Mouse (Mus musculus): ENCODE measurements at regions not wholly inside any gene's neighbourhood (a gene's known extent, or its start where the extent isn't known, plus 50 kb on each side); places are given as distances from the start of the nearest gene placed in this dataset.

- no peak for DNase-seq (ENCODE audit: low spot score in 2 of 2)
Measured at GRCm38 (mm10) chr3:104343096-104343495, 122.9 kb upstream of the Magi3 start.

- peak; percentile 56 to 64 for DNase-seq (ENCODE audit: low spot score in 2 of 2)
Measured at GRCm38 (mm10) chr3:104342220-104342619, 122.0 kb upstream of the Magi3 start.

GRCm38 (mm10) chr3:104340331-104340730 is 120.2 kb upstream of the Magi3 start:
- DNase-seq (ENCODE audit: low spot score in 2 of 2): no peak

- DNase-seq (ENCODE audit: low spot score in 2 of 2): no peak
Measured at GRCm38 (mm10) chr3:104336867-104337266, 116.7 kb upstream of the Magi3 start.

GRCm38 (mm10) chr3:104336308-104336707 is 116.1 kb upstream of the Magi3 start:
- DNase-seq (ENCODE audit: low spot score in 2 of 2): peak in 1 of 2 experiments; percentile 58

GRCm38 (mm10) chr3:104334760-104335159 is 114.6 kb upstream of the Magi3 start:
- DNase-seq (ENCODE audit: low spot score in 2 of 2): no peak

- DNase-seq (ENCODE audit: low spot score in 2 of 2): no peak
Measured at GRCm38 (mm10) chr3:104333345-104333744, 113.2 kb upstream of the Magi3 start.

- no peak for DNase-seq (ENCODE audit: low spot score in 2 of 2)
Measured at GRCm38 (mm10) chr3:104330646-104331045, 110.5 kb upstream of the Magi3 start.

- no peak for DNase-seq (ENCODE audit: low spot score in 2 of 2)
Measured at GRCm38 (mm10) chr3:104327829-104328228, 107.7 kb upstream of the Magi3 start.

GRCm38 (mm10) chr3:104327034-104327729 is 107.0 kb upstream of the Magi3 start:
- DNase-seq (ENCODE audit: low spot score in 2 of 2): no peak

- no peak for DNase-seq (ENCODE audit: low spot score in 2 of 2)
Measured at GRCm38 (mm10) chr3:104322591-104322990, 102.4 kb upstream of the Magi3 start.

GRCm38 (mm10) chr3:104320404-104320803 is 100.2 kb upstream of the Magi3 start:
- no peak for DNase-seq (ENCODE audit: low spot score in 2 of 2)

GRCm38 (mm10) chr3:104319377-104319776 is 99.2 kb upstream of the Magi3 start:
- DNase-seq (ENCODE audit: low spot score in 2 of 2): no peak

GRCm38 (mm10) chr3:104318911-104319310 is 98.7 kb upstream of the Magi3 start:
- DNase-seq (ENCODE audit: low spot score in 2 of 2): peak in 1 of 2 experiments; percentile 17

GRCm38 (mm10) chr3:104317528-104317927 is 97.4 kb upstream of the Magi3 start:
- no peak for DNase-seq (ENCODE audit: low spot score in 2 of 2)

- DNase-seq (ENCODE audit: low spot score in 2 of 2): no peak
Measured at GRCm38 (mm10) chr3:104313063-104313462, 92.9 kb upstream of the Magi3 start.

GRCm38 (mm10) chr3:104306961-104307360 is 86.8 kb upstream of the Magi3 start:
- DNase-seq (ENCODE audit: low spot score in 2 of 2): no peak

- no peak for DNase-seq (ENCODE audit: low spot score in 2 of 2)
Measured at GRCm38 (mm10) chr3:104305904-104306563, 85.9 kb upstream of the Magi3 start.

GRCm38 (mm10) chr3:104303577-104303976 is 83.4 kb upstream of the Magi3 start:
- no peak for DNase-seq (ENCODE audit: low spot score in 2 of 2)

GRCm38 (mm10) chr3:104300201-104300600 is 80.0 kb upstream of the Magi3 start:
- no peak for DNase-seq (ENCODE audit: low spot score in 2 of 2)

GRCm38 (mm10) chr3:104298878-104299277 is 78.7 kb upstream of the Magi3 start:
- no peak for DNase-seq (ENCODE audit: low spot score in 2 of 2)

GRCm38 (mm10) chr3:104298409-104298808 is 78.2 kb upstream of the Magi3 start:
- DNase-seq (ENCODE audit: low spot score in 2 of 2): no peak

GRCm38 (mm10) chr3:104297112-104297511 is 76.9 kb upstream of the Magi3 start:
- no peak for DNase-seq (ENCODE audit: low spot score in 2 of 2)
